Mouse (Mus musculus): ENCODE measurements around the gene Popdc3. TPM values are rescaled to one million over a fixed set of nuclear protein-coding genes. Genes with fewer than 3 reads are reported as not detected.
"Not testable (repeated sequence)": the region's sequence is repeated elsewhere in the genome, so short reads cannot be mapped to it uniquely, and the experiment has no call there.

The Popdc3 gene
- polyA plus RNA-seq, 1 experiment from 2014 or later: 0.07 TPM

DNA sequence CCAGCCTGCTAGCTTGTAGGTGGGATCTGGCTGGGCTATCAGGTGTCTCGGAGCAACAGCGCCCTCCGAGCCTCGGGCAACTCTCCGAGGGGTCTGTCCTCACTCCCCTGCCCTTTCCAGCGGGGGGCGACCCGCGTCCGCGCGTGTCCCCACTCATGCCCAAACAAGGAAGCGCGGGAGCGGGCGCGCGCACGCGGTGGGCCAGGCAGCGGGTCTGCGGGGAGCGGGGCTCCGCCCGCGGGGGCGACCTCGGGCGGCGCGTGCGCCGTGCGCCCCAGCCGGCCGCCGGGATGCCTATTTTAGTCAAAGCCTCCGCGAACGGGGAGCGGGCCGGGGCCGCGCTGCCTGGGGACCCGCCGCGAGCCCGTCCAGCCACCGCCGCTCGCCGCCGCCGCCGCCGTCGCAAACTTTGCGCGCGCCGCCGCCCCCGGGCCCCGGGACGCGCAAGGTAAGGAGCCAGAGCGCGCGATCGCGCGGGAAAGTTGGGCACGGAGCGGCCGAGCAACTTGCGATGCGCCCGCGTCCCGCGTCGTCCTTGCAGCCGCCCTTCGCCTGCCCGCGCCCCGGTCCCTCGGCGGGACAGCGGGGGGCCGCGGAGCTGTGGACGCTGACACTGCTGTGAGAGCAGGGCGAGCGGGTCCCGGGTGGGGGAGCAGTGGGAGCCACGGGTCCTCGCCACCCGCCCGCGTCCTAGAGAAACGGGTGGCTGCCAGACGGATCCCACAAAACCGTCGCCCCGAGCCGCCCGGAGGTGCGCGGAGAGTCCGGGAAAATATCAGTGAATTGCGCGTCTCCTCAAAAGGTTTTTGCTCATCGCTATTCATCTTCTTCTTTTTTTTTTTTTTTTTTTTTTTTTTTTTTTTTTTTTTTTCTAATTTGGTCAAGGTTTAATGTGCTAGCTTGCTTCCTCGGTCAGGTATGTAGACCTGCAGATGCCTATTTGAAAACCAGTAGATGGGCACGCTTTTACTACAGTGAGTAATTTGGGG lies 157.8 kb downstream of the Popdc3 start, which contains the start of gene Bves:
Gene Bves (plus strand): TSS at position 339 of the 989 bp plus-strand sequence.
- Histone ChIP-seq H3K4me1 (peaks cover 15% of the 10 kb centered on the region), H3K9me3 (no peaks in the 10 kb centered on the region), H3K4me3 (peak within 1 kb of the TSS; percentile 79), H3K27ac (peak within 1 kb of the TSS; percentile 88), H3K36me3 (replicated peaks) (no peaks in the 10 kb centered on the region), H3K27me3 (ENCODE audit: poor library complexity, severe bottlenecking) (peaks cover 45% of the 10 kb centered on the region)
- WGBS: under 1% methylated on average over 116 of the region's 116 CpGs
- DNase-seq (ENCODE audit: extremely low spot score, low spot score): peak; percentile 63

GRCm38 (mm10) chr10:45339106-45339505 lies 161.2 kb downstream of the Popdc3 start:
- no peak for DNase-seq (ENCODE audit: extremely low spot score, low spot score)
- peaks cover 15% of the 10 kb centered on the region for H3K4me1 ChIP-seq
- H3K27me3 ChIP-seq (ENCODE audit: poor library complexity, severe bottlenecking): peaks cover 31% of the 10 kb centered on the region
- no peaks in the 10 kb centered on the region; the same call in 1 of the 2 replicates for H3K9me3 ChIP-seq
- H3K27ac ChIP-seq: no peak overlapping the region
- H3K36me3 ChIP-seq (replicated peaks): no peaks in the 10 kb centered on the region
- 89% methylated on average over 7 of the region's 7 CpGs for WGBS
- no peak overlapping the region for H3K4me3 ChIP-seq

GRCm38 (mm10) chr10:45344381-45344780 lies 166.5 kb downstream of the Popdc3 start:
- DNase-seq (ENCODE audit: extremely low spot score, low spot score): no peak
- H3K36me3 ChIP-seq (replicated peaks): 0 out of 2 replicates have a peak, but pooled peaks cover 2% of the 10 kb centered on the region
- H3K4me1 ChIP-seq: peaks cover 5% of the 10 kb centered on the region
- no peak overlapping the region for H3K27ac ChIP-seq
- H3K27me3 ChIP-seq (ENCODE audit: poor library complexity, severe bottlenecking): no peaks in the 10 kb centered on the region
- no peaks in the 10 kb centered on the region; the same call in 1 of the 2 replicates for H3K9me3 ChIP-seq
- H3K4me3 ChIP-seq: no peak overlapping the region
- WGBS: 87% methylated on average over 4 of the region's 4 CpGs

- Histone ChIP-seq H3K9me3 (no peaks in the 10 kb centered on the region; the same call in 1 of the 2 replicates), H3K4me3 (no peak overlapping the region), H3K27me3 (ENCODE audit: poor library complexity, severe bottlenecking) (no peaks in the 10 kb centered on the region), H3K4me1 (peaks cover 3% of the 10 kb centered on the region), H3K27ac (no peak overlapping the region), H3K36me3 (replicated peaks) (0 out of 2 replicates have a peak, but pooled peaks cover 2% of the 10 kb centered on the region)
- no peak for DNase-seq (ENCODE audit: extremely low spot score, low spot score)
- WGBS: 89% methylated on average over 9 of the region's 9 CpGs
These were observed 167.3 kb downstream of the Popdc3 start for GRCm38 (mm10) chr10:45345217-45345616.

GRCm38 (mm10) chr10:45348143-45348542 lies 170.2 kb downstream of the Popdc3 start:
- not testable (repeated sequence) for H3K9me3 ChIP-seq; DNase-seq (ENCODE audit: extremely low spot score, low spot score); H3K4me3 ChIP-seq; H3K27me3 ChIP-seq (ENCODE audit: poor library complexity, severe bottlenecking); H3K27ac ChIP-seq; H3K4me1 ChIP-seq; H3K36me3 ChIP-seq (replicated peaks)
- 91% methylated on average over 3 of the region's 3 CpGs for WGBS

GRCm38 (mm10) chr10:45356091-45356490 lies 178.2 kb downstream of the Popdc3 start:
- no peak overlapping the region for H3K4me3 ChIP-seq

DNA sequence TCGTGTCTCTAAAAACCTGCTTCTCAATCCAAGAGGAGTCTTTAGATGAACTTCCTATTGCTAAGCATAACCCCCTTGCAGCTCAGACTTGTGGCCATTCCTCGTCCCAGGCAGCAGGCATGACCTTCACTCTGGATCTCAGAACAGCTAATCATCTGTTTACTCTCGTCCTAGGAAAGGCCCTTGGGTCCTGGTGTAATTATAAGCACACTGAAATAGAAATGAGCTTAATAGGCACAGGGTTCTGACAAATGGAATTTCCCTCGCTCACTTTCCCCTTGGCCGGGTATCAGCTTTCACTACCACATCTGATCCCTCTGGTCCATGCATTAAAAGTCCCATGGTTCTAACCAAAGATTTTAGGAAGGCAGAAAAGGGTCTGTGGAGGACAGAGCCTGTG lies 185.5 kb downstream of the Popdc3 start:
- H3K27me3 ChIP-seq (ENCODE audit: poor library complexity, severe bottlenecking): no peaks in the 10 kb centered on the region
- no peak overlapping the region for H3K27ac ChIP-seq
- H3K4me3 ChIP-seq: no peak overlapping the region
- H3K9me3 ChIP-seq: no peaks in the 10 kb centered on the region
- H3K36me3 ChIP-seq (replicated peaks): no peaks in the 10 kb centered on the region
- DNase-seq (ENCODE audit: extremely low spot score, low spot score): no peak
- H3K4me1 ChIP-seq: peaks cover 12% of the 10 kb centered on the region
- WGBS: 69% methylated on average over 5 of the region's 5 CpGs

More at GRCm38 (mm10) chr10:45356091-45356490, 178.2 kb downstream of the Popdc3 start:
- H3K36me3 ChIP-seq (replicated peaks): no peaks in the 10 kb centered on the region
- no peak for DNase-seq (ENCODE audit: extremely low spot score, low spot score)
- no peaks in the 10 kb centered on the region for H3K27me3 ChIP-seq (ENCODE audit: poor library complexity, severe bottlenecking)
- no peaks in the 10 kb centered on the region for H3K4me1 ChIP-seq
- H3K9me3 ChIP-seq: no peaks in the 10 kb centered on the region
- H3K27ac ChIP-seq: no peak overlapping the region
- WGBS: 93% methylated on average over 6 of the region's 6 CpGs

GRCm38 (mm10) chr10:45366987-45367705 lies 189.2 kb downstream of the Popdc3 start:
- no peak overlapping the region for H3K4me3 ChIP-seq
- WGBS: 94% methylated on average over 17 of the region's 17 CpGs
- peaks cover 12% of the 10 kb centered on the region for H3K4me1 ChIP-seq
- no peaks in the 10 kb centered on the region for H3K36me3 ChIP-seq (replicated peaks)
- no peak for DNase-seq (ENCODE audit: extremely low spot score, low spot score)
- no peaks in the 10 kb centered on the region for H3K9me3 ChIP-seq
- H3K27ac ChIP-seq: no peak overlapping the region
- no peaks in the 10 kb centered on the region for H3K27me3 ChIP-seq (ENCODE audit: poor library complexity, severe bottlenecking)

Other genes with a start within 250 kb of the Popdc3 start
- 38.2 and 40.2 TPM in 2 replicates for gene Prep, start 110.9 kb upstream of the Popdc3 start, polyA plus RNA-seq (2016; fragmentation: Nextera tagmentation; extraction: Ambion mirVana)
- 1.7 and 1.9 TPM in 2 replicates for gene Bves, start 157.7 kb downstream of the Popdc3 start, polyA plus RNA-seq (2016; fragmentation: Nextera tagmentation; extraction: Ambion mirVana)